Mouse (Mus musculus): ENCODE data around the gene Trpv2. TPM values are rescaled to one million over a fixed set of nuclear protein-coding genes. Genes with fewer than 3 reads are reported as not detected.
A peak's percentile ranks its signal among the peaks of the same experiment; 100 is the strongest.

Gene Trpv2
- total and polyA plus RNA-seq, 3 experiments = 22.5 to 67.3 (median 48.4) TPM

DNA sequence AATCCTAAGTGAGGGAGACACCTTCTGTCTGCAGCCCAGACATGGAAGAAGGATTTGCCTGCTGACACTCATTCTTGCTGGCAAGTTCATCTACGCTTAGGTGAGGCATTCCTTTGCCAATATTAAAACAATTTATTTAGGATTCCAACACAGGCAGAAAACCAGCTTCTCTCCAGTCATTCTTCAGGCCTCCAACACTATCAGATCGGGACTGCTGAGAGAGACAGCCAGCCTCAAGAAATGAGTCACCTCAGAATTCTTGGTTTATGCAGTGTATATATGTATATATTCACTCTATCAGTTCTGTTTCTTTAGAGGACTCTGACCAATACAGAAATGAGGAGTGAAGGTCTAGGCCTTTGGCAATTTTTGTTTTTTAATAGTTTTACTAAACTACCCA lies 10.7 kb upstream of the Trpv2 start:
- no peak for DNase-seq (ENCODE audit: low spot score)

DNA sequence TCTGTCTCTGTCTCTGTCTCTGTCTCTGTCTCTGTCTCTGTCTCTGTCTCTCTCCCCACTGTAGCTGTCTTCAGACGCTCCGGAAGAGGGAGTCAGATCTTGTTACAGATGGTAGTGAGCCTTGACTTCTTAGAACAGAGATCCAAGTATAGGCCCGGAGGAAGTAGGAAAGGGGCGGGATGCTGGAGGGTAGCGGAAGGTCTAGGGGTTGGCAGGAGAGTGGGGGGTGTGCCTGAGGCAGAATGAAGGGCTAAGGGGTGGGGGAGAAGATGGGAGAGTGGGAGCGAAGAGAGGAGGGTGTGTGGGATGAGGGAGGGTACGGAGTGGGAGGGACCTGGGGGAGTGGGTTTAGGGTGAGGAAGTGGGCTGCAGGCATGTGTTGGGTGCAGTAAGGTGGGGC lies 8.5 kb upstream of the Trpv2 start:
- Histone ChIP-seq H3K9me3 (replicated peaks) (no peaks in the 10 kb centered on the region), H3K4me3 (ENCODE audit: low read depth, low read length) (no peak overlapping the region), H3K4me1 (ENCODE audit: insufficient read depth, low read depth, low read length) (peaks cover 14% of the 10 kb centered on the region), H3K27me3 (ENCODE audit: insufficient read depth, low read length) (peaks cover 7% of the 10 kb centered on the region), H3K36me3 (replicated peaks) (no peaks in the 10 kb centered on the region)
- TF ChIP-seq POLR2AphosphoS5 (IDR thresholded peaks at IDR 0.05; ENCODE audit: insufficient replicate concordance, low read depth, low read length) = no peak
- no peak for TF ChIP-seq CTCF (IDR thresholded peaks at IDR 0.05; ENCODE audit: low read depth, low read length)
- no peak for TF ChIP-seq TAL1 (conservative IDR thresholded peaks at IDR 0.05; ENCODE audit: low read depth, low read length)
- no peak for TF ChIP-seq GATA1 (IDR thresholded peaks at IDR 0.05; ENCODE audit: borderline replicate concordance, low read length)
- TF ChIP-seq GATA2 (IDR thresholded peaks at IDR 0.05; ENCODE audit: borderline replicate concordance, low read depth, low read length) = no peak
- ATAC-seq (ENCODE audit: extremely low read depth, insufficient number of reproducible peaks, low FRiP score, poor library complexity, severe bottlenecking) (no peak), DNase-seq (ENCODE audit: low spot score) (no peak)

More for the DNA sequence above, 10.7 kb upstream of the Trpv2 start:
- H3K27me3 ChIP-seq (ENCODE audit: insufficient read depth, low read length) = peaks cover 10% of the 10 kb centered on the region
- peaks cover 30% of the 10 kb centered on the region for H3K4me1 ChIP-seq (ENCODE audit: insufficient read depth, low read depth, low read length)
- no peak overlapping the region for H3K4me3 ChIP-seq (ENCODE audit: low read depth, low read length)
- peaks cover 3% of the 10 kb centered on the region for H3K9me3 ChIP-seq (replicated peaks)
- TF ChIP-seq GATA1 (IDR thresholded peaks at IDR 0.05; ENCODE audit: borderline replicate concordance, low read length) (no peak), GATA2 (IDR thresholded peaks at IDR 0.05; ENCODE audit: borderline replicate concordance, low read depth, low read length) (no peak), TAL1 (conservative IDR thresholded peaks at IDR 0.05; ENCODE audit: low read depth, low read length) (no peak), POLR2AphosphoS5 (IDR thresholded peaks at IDR 0.05; ENCODE audit: insufficient replicate concordance, low read depth, low read length) (no peak), CTCF (IDR thresholded peaks at IDR 0.05; ENCODE audit: low read depth, low read length) (no peak)
- ATAC-seq (ENCODE audit: extremely low read depth, insufficient number of reproducible peaks, low FRiP score, poor library complexity, severe bottlenecking) = no peak
- H3K36me3 ChIP-seq (replicated peaks) = no peaks in the 10 kb centered on the region

DNA sequence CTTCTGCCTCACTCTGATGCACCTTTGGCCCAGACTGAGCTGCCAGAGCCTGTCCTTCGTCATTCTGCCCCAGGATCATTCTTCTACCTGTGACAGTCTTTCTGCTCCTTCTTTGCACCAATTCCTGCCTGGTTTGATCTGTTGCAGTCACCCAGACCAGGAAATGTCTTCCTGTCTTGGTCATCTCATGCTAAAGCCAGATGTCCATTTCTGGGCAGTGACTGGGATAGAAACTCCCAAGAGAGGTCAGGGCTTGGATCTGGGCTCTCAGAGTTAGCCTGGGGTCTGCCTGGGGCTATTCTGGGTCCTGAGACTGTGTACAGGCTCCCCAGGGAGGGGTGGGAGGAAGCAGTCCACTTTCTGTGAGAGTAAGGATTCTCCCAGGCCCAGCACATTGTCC lies 8.1 kb upstream of the Trpv2 start:
- no peak for TF ChIP-seq GATA2 (IDR thresholded peaks at IDR 0.05; ENCODE audit: borderline replicate concordance, low read depth, low read length)
- DNase-seq (ENCODE audit: low spot score) = no peak
- Histone ChIP-seq H3K4me1 (ENCODE audit: insufficient read depth, low read depth, low read length) (peaks cover 14% of the 10 kb centered on the region), H3K27me3 (ENCODE audit: insufficient read depth, low read length) (peaks cover 7% of the 10 kb centered on the region), H3K4me3 (ENCODE audit: low read depth, low read length) (no peak overlapping the region), H3K9me3 (replicated peaks) (no peaks in the 10 kb centered on the region), H3K36me3 (replicated peaks) (no peaks in the 10 kb centered on the region)
- ATAC-seq (ENCODE audit: extremely low read depth, insufficient number of reproducible peaks, low FRiP score, poor library complexity, severe bottlenecking) = no peak

DNA sequence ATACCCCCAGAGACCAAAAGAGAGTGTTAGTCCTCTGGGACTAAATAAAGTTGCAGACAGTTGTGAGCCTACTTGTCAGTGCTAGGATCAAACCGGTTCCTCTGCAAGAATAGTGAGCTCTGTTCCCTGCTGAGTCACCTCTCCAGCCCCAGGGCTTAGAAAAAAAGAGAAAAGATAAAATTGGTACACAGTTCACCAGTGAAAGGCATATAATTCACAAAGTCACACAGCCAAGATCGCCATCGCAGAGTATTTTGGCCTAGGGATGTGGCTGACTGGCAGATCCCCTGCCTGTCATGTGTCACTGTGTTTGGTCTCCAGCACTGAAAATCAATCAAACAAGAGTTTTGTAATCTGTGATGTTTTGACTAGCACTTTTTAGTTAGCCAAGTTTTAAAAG lies 6.0 kb upstream of the Trpv2 start:
- TF ChIP-seq GATA1 (IDR thresholded peaks at IDR 0.05; ENCODE audit: borderline replicate concordance, low read length) (no peak), POLR2AphosphoS5 (IDR thresholded peaks at IDR 0.05; ENCODE audit: insufficient replicate concordance, low read depth, low read length) (no peak), CTCF (IDR thresholded peaks at IDR 0.05; ENCODE audit: low read depth, low read length) (no peak), GATA2 (IDR thresholded peaks at IDR 0.05; ENCODE audit: borderline replicate concordance, low read depth, low read length) (no peak), TAL1 (conservative IDR thresholded peaks at IDR 0.05; ENCODE audit: low read depth, low read length) (no peak)
- peaks cover 18% of the 10 kb centered on the region for H3K4me1 ChIP-seq (ENCODE audit: insufficient read depth, low read depth, low read length)
- H3K9me3 ChIP-seq (replicated peaks) = no peaks in the 10 kb centered on the region
- no peak for DNase-seq (ENCODE audit: low spot score)
- H3K4me3 ChIP-seq (ENCODE audit: low read depth, low read length) = no peak overlapping the region
- H3K36me3 ChIP-seq (replicated peaks) = no peaks in the 10 kb centered on the region
- ATAC-seq (ENCODE audit: extremely low read depth, insufficient number of reproducible peaks, low FRiP score, poor library complexity, severe bottlenecking) = peak; percentile 8; the same call in 1 of the 2 replicates
- H3K27me3 ChIP-seq (ENCODE audit: insufficient read depth, low read length) = peaks cover 7% of the 10 kb centered on the region

DNA sequence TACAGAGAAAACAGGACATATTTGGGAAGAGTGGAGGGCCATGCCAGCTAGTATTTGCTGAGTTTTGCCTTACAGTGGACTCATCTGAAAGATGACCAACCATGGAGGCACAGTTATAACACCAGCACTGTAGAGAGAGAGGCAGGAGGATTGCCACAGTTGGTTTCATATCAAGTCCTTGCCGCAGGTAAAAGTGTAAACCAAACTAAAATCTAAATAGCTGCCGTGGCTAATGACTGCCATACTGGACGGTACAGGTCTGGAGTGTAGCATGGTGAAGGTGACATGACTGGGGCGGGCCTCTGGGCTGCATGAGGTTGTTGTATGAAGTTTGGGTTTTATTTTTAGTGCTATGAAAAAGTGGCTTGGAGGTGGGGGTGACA lies 408 bp downstream of the Trpv2 start:
- Histone ChIP-seq H3K4me1 (ENCODE audit: insufficient read depth, low read depth, low read length) (peaks cover 61% of the 10 kb centered on the region), H3K4me3 (ENCODE audit: low read depth, low read length) (peak overlapping the region; percentile 85), H3K36me3 (replicated peaks) (peaks cover 22% of the 10 kb centered on the region), H3K27me3 (ENCODE audit: insufficient read depth, low read length) (no peaks in the 10 kb centered on the region), H3K9me3 (replicated peaks) (no peaks in the 10 kb centered on the region)
- DNase-seq (ENCODE audit: low spot score) (no peak), ATAC-seq (ENCODE audit: extremely low read depth, insufficient number of reproducible peaks, low FRiP score, poor library complexity, severe bottlenecking) (no peak)
- TF ChIP-seq POLR2AphosphoS5 (IDR thresholded peaks at IDR 0.05; ENCODE audit: insufficient replicate concordance, low read depth, low read length) (no peak), TAL1 (conservative IDR thresholded peaks at IDR 0.05; ENCODE audit: low read depth, low read length) (no peak), GATA2 (IDR thresholded peaks at IDR 0.05; ENCODE audit: borderline replicate concordance, low read depth, low read length) (no peak), GATA1 (IDR thresholded peaks at IDR 0.05; ENCODE audit: borderline replicate concordance, low read length) (no peak), CTCF (IDR thresholded peaks at IDR 0.05; ENCODE audit: low read depth, low read length) (no peak)

DNA sequence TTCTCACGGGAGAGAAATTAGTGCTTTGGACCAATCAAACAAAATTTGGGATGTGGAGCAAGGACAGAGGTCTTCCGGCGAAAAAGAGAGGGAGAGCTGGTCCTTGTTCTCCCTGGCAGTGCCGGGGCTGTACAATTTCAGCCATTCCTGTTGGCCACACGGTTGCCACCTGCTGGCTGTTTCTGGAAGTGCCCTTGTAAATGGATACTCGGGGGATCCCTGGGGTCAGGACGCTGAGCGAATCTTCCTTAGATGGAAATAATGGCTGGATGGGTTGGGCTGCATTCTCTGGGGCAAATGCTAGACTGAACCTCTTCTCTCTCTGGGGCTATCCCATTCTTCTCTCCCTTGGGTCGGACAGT lies 992 bp downstream of the Trpv2 start:
- H3K36me3 ChIP-seq (replicated peaks) = peaks cover 23% of the 10 kb centered on the region
- peak; percentile 73 for DNase-seq (ENCODE audit: low spot score)
- no peaks in the 10 kb centered on the region for H3K27me3 ChIP-seq (ENCODE audit: insufficient read depth, low read length)
- H3K4me1 ChIP-seq (ENCODE audit: insufficient read depth, low read depth, low read length) = peaks cover 66% of the 10 kb centered on the region
- peak overlapping the region; percentile 85 for H3K4me3 ChIP-seq (ENCODE audit: low read depth, low read length)
- no peaks in the 10 kb centered on the region for H3K9me3 ChIP-seq (replicated peaks)
- ATAC-seq (ENCODE audit: extremely low read depth, insufficient number of reproducible peaks, low FRiP score, poor library complexity, severe bottlenecking) = peak; percentile 29; the same call in 1 of the 2 replicates
- TF ChIP-seq CTCF (IDR thresholded peaks at IDR 0.05; ENCODE audit: low read depth, low read length) = peak; percentile 92
- no peak for TF ChIP-seq POLR2AphosphoS5 (IDR thresholded peaks at IDR 0.05; ENCODE audit: insufficient replicate concordance, low read depth, low read length)
